In the genomic region with DNA sequence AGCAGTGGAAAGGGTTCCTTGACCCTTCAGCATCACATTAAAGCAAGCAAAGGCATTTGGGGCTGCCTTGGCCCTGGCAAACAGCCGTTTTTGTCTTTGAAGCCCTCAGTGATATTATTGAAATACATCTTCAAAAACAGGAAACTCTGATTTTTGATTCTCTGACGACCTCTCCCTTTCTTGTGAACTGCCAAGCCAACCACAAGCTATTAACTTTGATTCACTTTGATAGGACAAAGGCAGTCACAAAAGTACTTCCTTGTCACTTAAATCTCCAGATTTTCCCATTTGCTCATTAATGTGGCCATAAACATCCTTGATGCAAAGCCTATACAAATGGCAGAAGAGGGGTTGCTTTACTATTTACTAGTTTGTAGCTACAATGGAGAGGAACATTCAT, we compare ENCODE assay signal across 22 mouse cellular contexts.
DNase-seq lines count a peak whose midpoint lies in the region; ATAC-seq and TF ChIP-seq lines count a peak whose summit lies in the region.
"Had no signal": no experiment of that assay in that cellular context is flagged by ENCODE, and none has a peak within 500 bp of the region (broad histone marks: within the 10 kb centered on the region; RNA-seq: fewer than 3 reads in every experiment).

No protein-coding gene starts in this region.

- H3K36me3 ChIP-seq in kidney, embryonic 15.5 days = no peaks in the 10 kb centered on the region
- H3K36me3 ChIP-seq: embryonic facial prominence, embryonic 15.5 days; forebrain, embryonic 10.5 days; G1E; heart, embryonic 12.5 days; hindbrain, embryonic 10.5 days; hindbrain, embryonic 15.5 days had no signal

- H3K4me3 ChIP-seq in kidney, embryonic 15.5 days (replicated peaks) = no peak overlapping the region
- no peak overlapping the region for H3K4me3 ChIP-seq in lung, adult 2 months (replicated peaks; ENCODE audit: extremely low read depth, low read depth, low read length)
- H3K4me3 ChIP-seq: embryonic facial prominence, embryonic 15.5 days; erythroblast, embryonic 14.5 days; forebrain, embryonic 10.5 days; gastrocnemius, adult 2 months; heart, embryonic 12.5 days; hindbrain, embryonic 10.5 days; hindbrain, embryonic 15.5 days had no signal

- no peak for ATAC-seq in kidney, embryonic 15.5 days (replicated peaks; ENCODE audit: low FRiP score)
- ATAC-seq: forebrain, embryonic 14.5 days had no signal

- H3K27ac ChIP-seq in kidney, embryonic 15.5 days = no peak overlapping the region
- H3K27ac ChIP-seq: embryonic facial prominence, embryonic 15.5 days; forebrain, embryonic 10.5 days; gastrocnemius, adult 2 months; hindbrain, embryonic 10.5 days; hindbrain, embryonic 15.5 days had no signal

- no peak overlapping the region for H3K9ac ChIP-seq in kidney, embryonic 15.5 days
- H3K9ac ChIP-seq: embryonic facial prominence, embryonic 15.5 days; heart, embryonic 12.5 days; hindbrain, embryonic 15.5 days had no signal

- TF ChIP-seq CTCF in lung, adult 2 months (IDR thresholded peaks at IDR 0.05; ENCODE audit: insufficient read depth, low read length) = no peak

- DNase-seq in kidney, postnatal 10 days = peak; percentile 21
- peak; percentile 47 for DNase-seq in CD4-positive helper T cell, adult 2 months (ENCODE audit: low read depth, low spot score)
- DNase-seq in T-cell, adult 2 months (ENCODE audit: low spot score) = peak; percentile 32
- peak; percentile 54 for DNase-seq in naive thymus-derived CD4-positive, alpha-beta T cell, adult 2 months (ENCODE audit: low read depth)
- DNase-seq in lung, adult 2 months = no peak
- DNase-seq in adrenal gland, adult 18-20 months (ENCODE audit: low spot score in 2 of 2) = no peak
- DNase-seq: adrenal gland, adult 2 months; adrenal gland, postnatal 25 days; cerebellum, adult 18-20 months; cerebellum, postnatal 10 days; embryo, embryonic 11 days; gastrocnemius, adult 2 months; gastrocnemius, postnatal 25 days had no signal

- H3K4me2 ChIP-seq in kidney, embryonic 15.5 days = no peak overlapping the region
- H3K4me2 ChIP-seq: embryonic facial prominence, embryonic 15.5 days; heart, embryonic 12.5 days; hindbrain, embryonic 15.5 days had no signal

- no peaks in the 10 kb centered on the region for H3K4me1 ChIP-seq in kidney, embryonic 15.5 days
- H3K4me1 ChIP-seq in lung, adult 2 months (ENCODE audit: control insufficient read depth, insufficient read depth, low read length) = no peaks in the 10 kb centered on the region
- H3K4me1 ChIP-seq: embryonic facial prominence, embryonic 15.5 days; forebrain, embryonic 10.5 days; heart, embryonic 12.5 days; hindbrain, embryonic 10.5 days; hindbrain, embryonic 15.5 days had no signal

- TF ChIP-seq POLR2A in lung, adult 2 months (IDR thresholded peaks at IDR 0.05; ENCODE audit: borderline replicate concordance, extremely low read depth, low read depth, low read length) = no peak

- H3K9me3 ChIP-seq in kidney, embryonic 15.5 days (replicated peaks) = no peaks in the 10 kb centered on the region
- H3K9me3 ChIP-seq: embryonic facial prominence, embryonic 15.5 days; forebrain, embryonic 10.5 days; G1E; heart, embryonic 12.5 days; hindbrain, embryonic 10.5 days; hindbrain, embryonic 15.5 days had no signal

- peaks cover 41% of the 10 kb centered on the region for H3K27me3 ChIP-seq in kidney, embryonic 15.5 days
- H3K27me3 ChIP-seq: embryonic facial prominence, embryonic 15.5 days; heart, embryonic 12.5 days had no signal

- WGBS in kidney, embryonic 15.5 days = 53% methylated on average over 2 of the region's 2 CpGs
- WGBS in lung, adult 2 months = 43% methylated on average over 2 of the region's 2 CpGs

Comparison
In these comparisons a context has a peak if more than half of its experiments do, and no peak if none do; other contexts are left out.
1. DNase-seq: peak in kidney, postnatal 10 days (single experiment), CD4-positive helper T cell, adult 2 months (single experiment), T-cell, adult 2 months (single experiment) and naive thymus-derived CD4-positive, alpha-beta T cell, adult 2 months (single experiment); none in lung, adult 2 months (single experiment) and adrenal gland, adult 18-20 months (0 of 2).